Mouse (Mus musculus): Measurements from ENCODE around the gene Tmem63b.

- no peak for TF ChIP-seq E2F4 (IDR thresholded peaks at IDR 0.05; ENCODE audit: borderline replicate concordance, low read depth, low read length)
- no peak for TF ChIP-seq MAFK (IDR thresholded peaks at IDR 0.05; ENCODE audit: borderline replicate concordance, low read depth, low read length)
- TF ChIP-seq MAZ (IDR thresholded peaks at IDR 0.05; ENCODE audit: low read depth, low read length), result peak; percentile 42
- no peak for TF ChIP-seq GABPA (IDR thresholded peaks at IDR 0.05; ENCODE audit: low read depth, low read length)
- TF ChIP-seq POLR2A (IDR thresholded peaks at IDR 0.05; ENCODE audit: control insufficient read depth in 1 of 2, insufficient read depth in 1 of 2, low read depth in 1 of 2, low read length in 2 of 2, poor library complexity in 1 of 2), result peak in 1 of 2 experiments; percentile 23; a peak in 1 of 4 replicates
- no peak for TF ChIP-seq MXI1 (IDR thresholded peaks at IDR 0.05; ENCODE audit: low read depth, low read length)
- TF ChIP-seq EP300 (IDR thresholded peaks at IDR 0.05; ENCODE audit: low read depth in 1 of 2, low read length in 2 of 2), result 0 out of 4 replicates have a peak, but pooled peaks of 1 of the 2 experiments have one; percentile 3
- no peak; the same call in 1 of the 2 replicates for TF ChIP-seq BHLHE40 (IDR thresholded peaks at IDR 0.05; ENCODE audit: borderline replicate concordance, low read depth, low read length)
- TF ChIP-seq MAX (IDR thresholded peaks at IDR 0.05; ENCODE audit: low read length), result no peak
- no peak for TF ChIP-seq POLR2AphosphoS2 (IDR thresholded peaks at IDR 0.05; ENCODE audit: low read length)
- no peak for TF ChIP-seq MYB (IDR thresholded peaks at IDR 0.05; ENCODE audit: low read depth, low read length)
These were observed 48.2 kb upstream of the Tmem63b start for GRCm38 (mm10) chr17:45734881-45735280.
